Comparison of ENCODE assay signal across 9 mouse cellular contexts in genomic region chr11:44665741-44666531, GRCm38 (mm10). TPM values are rescaled to one million over a fixed set of nuclear protein-coding genes. Genes with fewer than 3 reads are reported as not detected.
DNase-seq lines count a peak whose midpoint lies in the region; ATAC-seq and TF ChIP-seq lines count a peak whose summit lies in the region.
"Had no signal": no experiment of that assay in that cellular context is flagged by ENCODE, and none has a peak within 500 bp of the region (broad histone marks: within the 10 kb centered on the region; RNA-seq: fewer than 3 reads in every experiment).

No protein-coding gene starts in this region.

- no peak overlapping the region for H3K4me3 ChIP-seq in kidney, postnatal 0 days (replicated peaks; ENCODE audit: low read depth, low read length)
- H3K4me3 ChIP-seq in hindbrain, embryonic 14.5 days (replicated peaks; ENCODE audit: low read length): no peak overlapping the region
- no peak overlapping the region for H3K4me3 ChIP-seq in myocyte

- no peak for ATAC-seq in kidney, postnatal 0 days (replicated peaks; ENCODE audit: low FRiP score, low read depth)
- ATAC-seq in hindbrain, embryonic 14.5 days (ENCODE audit: low FRiP score): no peak
- no peak for ATAC-seq in cerebellum, adult (ENCODE audit: insufficient number of reproducible peaks, low FRiP score, low TSS enrichment)

- no peaks in the 10 kb centered on the region for H3K9me3 ChIP-seq in kidney, postnatal 0 days (replicated peaks; ENCODE audit: low read length)
- H3K9me3 ChIP-seq in hindbrain, embryonic 14.5 days (ENCODE audit: control insufficient read depth, low read length): no peaks in the 10 kb centered on the region

- H3K36me3 ChIP-seq in kidney, postnatal 0 days (ENCODE audit: insufficient read depth, low read length): no peaks in the 10 kb centered on the region
- H3K36me3 ChIP-seq in hindbrain, embryonic 14.5 days (replicated peaks; ENCODE audit: control insufficient read depth, insufficient read depth): no peaks in the 10 kb centered on the region
- no peaks in the 10 kb centered on the region for H3K36me3 ChIP-seq in myocyte (ENCODE audit: control insufficient read depth, insufficient read depth)

- TF ChIP-seq CTCF in kidney, postnatal 0 days (IDR thresholded peaks at IDR 0.05; ENCODE audit: low read depth): no peak

- 42% methylated on average over 7 of the region's 7 CpGs for WGBS in kidney, postnatal 0 days
- WGBS in hindbrain, embryonic 14.5 days: 38% methylated on average over 7 of the region's 7 CpGs

- peak overlapping the region; percentile 52; the same call in 1 of the 2 replicates for H3K4me2 ChIP-seq in kidney, postnatal 0 days (ENCODE audit: low read length)
- H3K4me2 ChIP-seq in hindbrain, embryonic 14.5 days (replicated peaks): peak overlapping the region; percentile 49
- H3K4me2 ChIP-seq in myocyte (ENCODE audit: low read depth): peak overlapping the region; percentile 1

- no peaks in the 10 kb centered on the region for H3K79me2 ChIP-seq in myocyte (ENCODE audit: control insufficient read depth, insufficient read depth)

- peak; percentile 49 for DNase-seq in adrenal gland, postnatal 10 days
- DNase-seq in adrenal gland, postnatal 4 days (ENCODE audit: low spot score in 2 of 2): no peak
- DNase-seq in kidney, postnatal 0 days (ENCODE audit: low spot score): no peak
- no peak for DNase-seq in kidney, adult 9 months
- no peak for DNase-seq in hindbrain, embryonic 14.5 days (ENCODE audit: low spot score)
- no peak for DNase-seq in cerebellum, postnatal 14 days
- DNase-seq: cerebellum, adult 9-10 months had no signal

- no peak overlapping the region for H3K9ac ChIP-seq in kidney, postnatal 0 days (ENCODE audit: low read depth, low read length)
- H3K9ac ChIP-seq in hindbrain, embryonic 14.5 days: peak overlapping the region; percentile 49

- H3K27me3 ChIP-seq in kidney, postnatal 0 days (ENCODE audit: insufficient read depth, low read length): no peaks in the 10 kb centered on the region
- H3K27me3 ChIP-seq in hindbrain, embryonic 14.5 days (ENCODE audit: control insufficient read depth, insufficient read depth, low read length): no peaks in the 10 kb centered on the region
- no peaks in the 10 kb centered on the region for H3K27me3 ChIP-seq in myocyte (ENCODE audit: control insufficient read depth, insufficient read depth, insufficient read length)

- TF ChIP-seq POLR2A in myocyte (IDR thresholded peaks at IDR 0.05; ENCODE audit: insufficient read length, low read depth): no peak

- H3K4me1 ChIP-seq in kidney, postnatal 0 days (replicated peaks; ENCODE audit: insufficient read depth, low read length): 0 out of 2 replicates have a peak, but pooled peaks cover 9% of the 10 kb centered on the region
- peaks cover 41% of the 10 kb centered on the region for H3K4me1 ChIP-seq in hindbrain, embryonic 14.5 days (replicated peaks; ENCODE audit: control insufficient read depth, insufficient read depth, low read length)

- no peak overlapping the region for H3ac ChIP-seq in myocyte (ENCODE audit: control insufficient read depth, insufficient read length)

- H3K27ac ChIP-seq in kidney, postnatal 0 days: peak overlapping the region; percentile 62
- H3K27ac ChIP-seq in hindbrain, embryonic 14.5 days: peak overlapping the region; percentile 60; the same call in 1 of the 2 replicates

TF ChIP-seq in myocyte, 11 proteins besides CTCF, POLR2A, EP300 and RAD21:
- no peak for TF ChIP-seq MYOD1 (IDR thresholded peaks at IDR 0.05; ENCODE audit: control insufficient read depth in 1 of 3, insufficient read length in 2 of 3, low read depth in 2 of 3)
- no peak for TF ChIP-seq TCF3 (IDR thresholded peaks at IDR 0.05; ENCODE audit: insufficient read length, low read depth)
- TF ChIP-seq SRF (IDR thresholded peaks at IDR 0.05; ENCODE audit: control insufficient read depth, insufficient read length, low read depth): no peak
- no peak for TF ChIP-seq CEBPB (IDR thresholded peaks at IDR 0.05; ENCODE audit: insufficient read depth, poor library complexity, severe bottlenecking)
- TF ChIP-seq MYOG (IDR thresholded peaks at IDR 0.05; ENCODE audit: control insufficient read depth in 1 of 3, insufficient read depth in 1 of 3, insufficient read length in 2 of 3, low read depth in 2 of 3): no peak
- no peak for TF ChIP-seq MAX (IDR thresholded peaks at IDR 0.05; ENCODE audit: low read depth)
- TF ChIP-seq TCF12 (IDR thresholded peaks at IDR 0.05; ENCODE audit: insufficient read depth, poor library complexity, severe bottlenecking): no peak
- TF ChIP-seq POLR2AphosphoS2 (IDR thresholded peaks at IDR 0.05; ENCODE audit: insufficient read length, low read depth): no peak

RNA-seq across cellular contexts. Expression of gene Ebf1, which starts 48.8 kb away (rescaled TPM):
- 10 to 100 TPM; 36.1 to 53.0 TPM for total RNA-seq in adrenal gland, postnatal 10 days (2021)
- 10 to 100 TPM; 32.5 to 36.8 TPM for total RNA-seq in adrenal gland, postnatal 4 days (2021)
- polyA plus RNA-seq in kidney, postnatal 0 days (2015; fragmentation: Nextera tagmentation; extraction: Ambion mirVana): 18.5 and 19.6 TPM in 2 replicates
- polyA plus RNA-seq in hindbrain, embryonic 14.5 days (2014; fragmentation: Nextera tagmentation; extraction: Ambion mirVana): 123 TPM in 2 replicates
- polyA plus RNA-seq in myocyte (2012; fragmentation: generic; extraction: Trizol): 2.7 TPM

Comparison
In these comparisons a context has a peak if more than half of its experiments do, and no peak if none do; other contexts are left out.
1. H3K4me2 ChIP-seq: peak in every context shown above with its lines; median percentile 52 in kidney, postnatal 0 days; 49 in hindbrain, embryonic 14.5 days; 1 in myocyte.